Mouse (Mus musculus): ENCODE results near the gene Ubac1.

Gene Ubac1

GRCm38 (mm10) chr2:25975141-25975770 lies 46.3 kb downstream of the Ubac1 start:
- DNase-seq (ENCODE audit: low read depth, low spot score), result no peak

- no peak for DNase-seq (ENCODE audit: low read depth, low spot score)
These were observed 51.1 kb downstream of the Ubac1 start for GRCm38 (mm10) chr2:25970426-25970825.

- DNase-seq (ENCODE audit: low read depth, low spot score), result no peak
These were observed 52.2 kb downstream of the Ubac1 start for GRCm38 (mm10) chr2:25969319-25969718.

- no peak for DNase-seq (ENCODE audit: low read depth, low spot score)
These were observed 72.3 kb downstream of the Ubac1 start for GRCm38 (mm10) chr2:25949291-25949690.
